In the genomic region with DNA sequence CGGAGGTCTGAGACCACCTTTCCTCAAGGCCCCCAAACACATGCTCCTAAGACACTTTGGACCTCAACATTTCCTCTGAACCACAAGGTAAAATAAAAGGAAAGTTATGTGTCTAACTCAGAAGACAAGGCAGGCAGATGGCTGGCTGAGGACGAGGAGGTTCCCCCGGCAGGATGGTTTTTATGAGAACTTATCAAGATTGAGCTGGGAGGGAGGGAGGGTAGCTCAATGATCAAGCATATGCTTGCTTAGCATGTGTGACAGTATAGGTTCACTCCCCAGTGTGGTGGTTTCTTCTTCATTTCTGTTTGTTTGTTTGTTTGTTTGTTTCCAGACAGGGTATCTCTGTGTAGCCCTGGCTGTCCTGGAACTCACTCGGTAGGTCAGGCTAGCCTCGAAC, we compare ENCODE assay signal across 20 mouse cellular contexts. TPM values are rescaled to one million over a fixed set of nuclear protein-coding genes. Genes with fewer than 3 reads are reported as not detected.
DNase-seq lines count a peak whose midpoint lies in the region; ATAC-seq and TF ChIP-seq lines count a peak whose summit lies in the region.
"Had no signal": no experiment of that assay in that cellular context is flagged by ENCODE, and none has a peak within 500 bp of the region (broad histone marks: within the 10 kb centered on the region; RNA-seq: fewer than 3 reads in every experiment).

No protein-coding gene starts in this region.

- peak overlapping the region; percentile 32; the same call in 1 of the 2 replicates for H3K27ac ChIP-seq in layer of hippocampus, adult 2 months
- no peak overlapping the region for H3K27ac ChIP-seq in MEL (ENCODE audit: control insufficient read depth, low read depth, low read length)
- H3K27ac ChIP-seq in forebrain, embryonic 16.5 days (ENCODE audit: low read length), result no peak overlapping the region

- no peaks in the 10 kb centered on the region for H3K27me3 ChIP-seq in MEL (ENCODE audit: control insufficient read depth in 1 of 2, insufficient read depth in 2 of 2, low read length in 2 of 2)
- no peaks in the 10 kb centered on the region for H3K27me3 ChIP-seq in forebrain, embryonic 16.5 days (replicated peaks; ENCODE audit: control insufficient read depth, insufficient read depth, low read length)
- H3K27me3 ChIP-seq: CH12.LX, Patski had no signal

- no peaks in the 10 kb centered on the region for H3K9me3 ChIP-seq in MEL (replicated peaks; ENCODE audit: insufficient read depth, low read length)
- H3K9me3 ChIP-seq in forebrain, embryonic 16.5 days (ENCODE audit: control insufficient read depth, low read length), result no peaks in the 10 kb centered on the region
- H3K9me3 ChIP-seq: G1E had no signal

- TF ChIP-seq RAD21 in MEL (IDR thresholded peaks at IDR 0.05; ENCODE audit: low read depth, low read length), result no peak

- peaks cover 9% of the 10 kb centered on the region for H3K79me2 ChIP-seq in MEL (ENCODE audit: control insufficient read depth, insufficient read depth, low read length, poor library complexity)

- ATAC-seq in forebrain, embryonic 16.5 days, result no peak
- ATAC-seq: activated CD4-positive, CD25-positive, alpha-beta regulatory T cell, adult 4 months; CD4-positive, CD25-positive, alpha-beta regulatory T cell, adult 4 months; Patski had no signal

- no peak for DNase-seq in layer of hippocampus, adult 2 months (ENCODE audit: low spot score in 2 of 2)
- DNase-seq in layer of hippocampus, postnatal 10 days (ENCODE audit: low spot score in 2 of 2), result no peak
- DNase-seq in MEL (ENCODE audit: low read depth, low spot score), result peak; percentile 64
- DNase-seq: adrenal gland, adult 2 months; adrenal gland, adult 8-10 months; adrenal gland, postnatal 10 days; adrenal gland, postnatal 14 days; adrenal gland, postnatal 25 days; adrenal gland, postnatal 36 days; B cell, adult 2 months; cerebellum, adult 11 months; cerebellum, adult 11-12 months; cerebellum, adult 18-20 months; cerebellum, adult 2 months had no signal

- no peak for TF ChIP-seq POLR2A in MEL (IDR thresholded peaks at IDR 0.05; ENCODE audit: control insufficient read depth in 1 of 2, insufficient read depth in 1 of 2, low read depth in 1 of 2, low read length in 2 of 2, poor library complexity in 1 of 2)

- no peak overlapping the region for H3K4me2 ChIP-seq in forebrain, embryonic 16.5 days (ENCODE audit: low read length)

- TF ChIP-seq CTCF in layer of hippocampus, adult 2 months (conservative IDR thresholded peaks at IDR 0.05), result no peak
- no peak for TF ChIP-seq CTCF in MEL (IDR thresholded peaks at IDR 0.05 in 2 of 3, conservative IDR thresholded peaks at IDR 0.05 in 1 of 3; ENCODE audit: control insufficient read depth in 1 of 3, insufficient read depth in 1 of 3, low read depth in 2 of 3, low read length in 3 of 3, poor library complexity in 1 of 3, severe bottlenecking in 1 of 3)

- no peak for TF ChIP-seq EP300 in MEL (IDR thresholded peaks at IDR 0.05; ENCODE audit: low read depth in 1 of 2, low read length in 2 of 2)

- no peak overlapping the region for H3K9ac ChIP-seq in MEL (ENCODE audit: control insufficient read depth, low read depth, low read length, poor library complexity, severe bottlenecking)
- no peak overlapping the region for H3K9ac ChIP-seq in forebrain, embryonic 16.5 days (replicated peaks; ENCODE audit: low read depth, low read length)

- peaks cover 25 to 39% of the 10 kb centered on the region in 2 experiments for H3K4me1 ChIP-seq in MEL (ENCODE audit: control insufficient read depth in 1 of 2, insufficient read depth in 2 of 2, low read length in 2 of 2)
- H3K4me1 ChIP-seq in forebrain, embryonic 16.5 days (replicated peaks; ENCODE audit: control insufficient read depth, insufficient read depth, low read length), result peaks cover 46% of the 10 kb centered on the region

- H3K36me3 ChIP-seq in MEL (ENCODE audit: control insufficient read depth in 1 of 2, insufficient read depth in 2 of 2, low read length in 2 of 2), result peaks cover 0 to 31% of the 10 kb centered on the region in 2 experiments; a peak in 2 of 4 replicates
- no peaks in the 10 kb centered on the region for H3K36me3 ChIP-seq in forebrain, embryonic 16.5 days (ENCODE audit: control insufficient read depth, insufficient read depth)

- 96% methylated on average over 5 of the region's 5 CpGs for WGBS in forebrain, embryonic 16.5 days

- H3K4me3 ChIP-seq in layer of hippocampus, adult 2 months, result no peak overlapping the region
- no peak overlapping the region for H3K4me3 ChIP-seq in MEL (ENCODE audit: control insufficient read depth in 1 of 2, insufficient read depth in 1 of 2, low read depth in 2 of 2, low read length in 2 of 2)
- no peak overlapping the region for H3K4me3 ChIP-seq in forebrain, embryonic 16.5 days (replicated peaks; ENCODE audit: low read length)

TF ChIP-seq in MEL, 35 proteins besides CTCF, POLR2A, EP300 and RAD21:
- TF ChIP-seq GATA1 (IDR thresholded peaks at IDR 0.05; ENCODE audit: low read depth, low read length) (peak; percentile 58), CHD1 (IDR thresholded peaks at IDR 0.05; ENCODE audit: low read depth, low read length) (no peak), BHLHE40 (IDR thresholded peaks at IDR 0.05; ENCODE audit: borderline replicate concordance, low read depth, low read length) (no peak), MAFK (IDR thresholded peaks at IDR 0.05; ENCODE audit: borderline replicate concordance, low read depth, low read length) (no peak), MXI1 (IDR thresholded peaks at IDR 0.05; ENCODE audit: low read depth, low read length) (0 out of 2 replicates have a peak, but pooled peaks have one; percentile 11)

RNA-seq across cellular contexts. Expression of gene Ddit4, which starts 5.3 kb away (rescaled TPM):
- 10 to 100 TPM; 63.6 to 66.7 TPM for total RNA-seq in layer of hippocampus, adult 2 months (2021)
- 10 to 100 TPM; 73.6 to 94.2 TPM for total RNA-seq in layer of hippocampus, postnatal 10 days (2021)
- 2.6 and 40.6 TPM in 2 replicates for total RNA-seq in MEL (2012; rRNA removed)
- 10 to 100 TPM in 1 of 2 experiments, not detected in 1; 11.6 TPM for polyA plus RNA-seq in MEL (2012; ENCODE audit: insufficient read depth in 1 of 2, insufficient read length in 2 of 2, low read depth in 1 of 2, low replicate concordance in 2 of 2, missing spikeins in 1 of 2)
- polyA plus RNA-seq in forebrain, embryonic 16.5 days (2015; fragmentation: Nextera tagmentation; extraction: Ambion mirVana), result 75.5 and 79.6 TPM in 2 replicates

RNA-seq across cellular contexts. Expression of gene Ascc1, which starts 56.2 kb away (rescaled TPM):
- total RNA-seq in layer of hippocampus, adult 2 months (2021), result 10 to 100 TPM; 15.3 to 17.2 TPM
- 10 to 100 TPM; 19.2 to 19.9 TPM for total RNA-seq in layer of hippocampus, postnatal 10 days (2021)
- 17.0 and 17.1 TPM in 2 replicates for total RNA-seq in MEL (2012; rRNA removed)
- polyA plus RNA-seq in MEL (2012; ENCODE audit: insufficient read depth in 1 of 2, insufficient read length in 2 of 2, low read depth in 1 of 2, low replicate concordance in 2 of 2, missing spikeins in 1 of 2), result 10 to 100 TPM in 1 of 2 experiments, not detected in 1; 37.9 TPM
- 45.1 and 50.0 TPM in 2 replicates for polyA plus RNA-seq in forebrain, embryonic 16.5 days (2015; fragmentation: Nextera tagmentation; extraction: Ambion mirVana)

RNA-seq across cellular contexts. Expression of gene Anapc16, which starts 56.6 kb away (rescaled TPM):
- total RNA-seq in layer of hippocampus, adult 2 months (2021), result 10 to 100 TPM; 64.8 to 71.4 TPM
- 10 to 100 TPM; 66.0 to 72.3 TPM for total RNA-seq in layer of hippocampus, postnatal 10 days (2021)
- 61.5 and 73.0 TPM in 2 replicates for total RNA-seq in MEL (2012; rRNA removed)
- 10 to 100 TPM in 1 of 2 experiments, not detected in 1; 53.7 TPM for polyA plus RNA-seq in MEL (2012; ENCODE audit: insufficient read depth in 1 of 2, insufficient read length in 2 of 2, low read depth in 1 of 2, low replicate concordance in 2 of 2, missing spikeins in 1 of 2)
- polyA plus RNA-seq in forebrain, embryonic 16.5 days (2015; fragmentation: Nextera tagmentation; extraction: Ambion mirVana), result 112 and 115 TPM in 2 replicates
